Mouse (Mus musculus): ENCODE results near the gene Slc9a3r2. TPM values are rescaled to one million over a fixed set of nuclear protein-coding genes. Genes with fewer than 3 reads are reported as not detected.
"Not testable (repeated sequence)": the region's sequence is repeated elsewhere in the genome, so short reads cannot be mapped to it uniquely, and the experiment has no call there.

Slc9a3r2 gene
- not detected for polyA plus RNA-seq (2017; shearing (Covaris generic))

GRCm38 (mm10) chr17:24650070-24650616 is at the start of gene Slc9a3r2:
Gene Slc9a3r2, minus strand, starts transcription at chr17:24650327.
- ATAC-seq: no peak

DNA sequence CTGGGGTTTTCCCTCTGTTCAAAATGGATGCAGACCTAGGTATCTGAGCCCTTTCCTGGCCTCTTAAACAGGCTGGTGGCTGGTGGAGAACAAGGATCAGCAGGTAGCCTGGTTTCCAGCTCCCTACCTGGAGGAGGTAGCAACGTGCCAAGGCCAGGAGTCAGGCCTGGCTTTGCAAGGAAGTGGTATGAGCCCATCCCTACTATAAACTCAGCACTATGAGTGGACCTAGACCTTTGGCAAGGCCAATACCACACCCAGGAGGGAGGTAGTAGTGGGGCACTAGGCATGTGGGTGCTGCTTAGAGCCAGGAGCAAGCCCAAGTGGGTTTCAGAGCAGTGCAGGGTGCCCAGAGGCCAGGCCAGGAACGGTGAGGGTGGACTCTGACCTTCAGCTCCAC is 49.3 kb upstream of the Slc9a3r2 start:
- no peak for ATAC-seq

DNA sequence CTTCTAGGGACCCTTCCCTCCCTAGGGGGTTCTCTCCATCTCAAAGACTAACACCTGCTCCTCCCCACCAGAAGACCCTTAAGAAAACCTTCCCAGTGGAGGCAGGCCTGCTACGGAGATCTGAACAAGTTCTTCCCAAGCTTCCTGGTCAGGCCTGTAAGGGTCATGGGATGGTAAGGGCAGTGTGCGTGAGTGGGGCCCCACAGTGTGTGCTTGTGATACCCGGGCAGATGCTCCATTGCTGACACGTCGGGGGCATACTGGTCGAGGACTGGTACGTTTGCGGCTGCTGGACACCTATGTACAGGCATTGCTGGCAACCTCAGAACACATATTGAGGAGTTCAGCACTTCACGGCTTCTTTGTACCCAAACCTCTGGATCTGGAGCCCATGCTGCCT is 48.6 kb upstream of the Slc9a3r2 start:
- no peak for ATAC-seq

GRCm38 (mm10) chr17:24697985-24698384 is 47.9 kb upstream of the Slc9a3r2 start:
- ATAC-seq: no peak

GRCm38 (mm10) chr17:24696011-24696697 is 46.0 kb upstream of the Slc9a3r2 start, which contains the start of the genes Gfer and Noxo1:
Gene Gfer, minus strand, starts transcription at chr17:24696156.
Gene Noxo1, plus strand, starts transcription at chr17:24696234.
- peak; percentile 93 for ATAC-seq

DNA sequence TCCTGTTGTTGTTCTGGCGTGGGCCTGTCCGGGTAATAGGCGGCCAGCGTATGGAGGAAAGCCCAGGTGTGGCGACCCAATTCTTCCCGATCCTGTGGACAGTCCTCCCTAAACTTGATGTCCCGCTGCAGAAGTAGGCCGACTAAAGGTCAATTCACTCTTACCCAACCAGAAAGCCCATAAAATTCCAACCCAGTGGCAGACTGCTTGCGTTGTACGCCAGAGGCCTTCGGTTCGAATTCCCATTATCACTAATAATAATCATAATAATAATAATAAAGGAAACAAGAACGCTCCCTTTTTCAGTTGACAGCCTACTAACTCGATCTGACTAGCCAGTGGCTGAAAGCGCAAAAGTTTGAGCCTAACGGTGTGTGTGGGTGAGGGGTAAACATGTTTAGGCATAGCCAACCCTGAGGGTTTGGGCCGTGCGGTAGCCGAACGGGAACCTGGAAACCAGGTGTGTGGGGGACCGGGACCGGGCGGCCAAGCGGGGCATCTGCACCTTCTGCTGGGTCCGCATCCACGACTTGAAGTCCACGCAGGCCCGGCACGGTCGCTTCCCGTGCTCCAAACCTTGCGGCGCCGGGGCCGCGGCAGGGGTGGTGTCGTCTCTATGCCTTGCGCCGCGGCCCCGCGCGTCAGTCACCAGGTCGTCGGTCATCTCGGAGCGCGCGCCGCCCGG is 45.3 kb upstream of the Slc9a3r2 start:
- ATAC-seq: no peak

GRCm38 (mm10) chr17:24692385-24692784 is 42.3 kb upstream of the Slc9a3r2 start:
- ATAC-seq: no peak

GRCm38 (mm10) chr17:24689251-24690081 is 39.3 kb upstream of the Slc9a3r2 start, which contains the start of gene Syngr3:
Gene Syngr3, minus strand, starts transcription at chr17:24689955.
- ATAC-seq: no peak

DNA sequence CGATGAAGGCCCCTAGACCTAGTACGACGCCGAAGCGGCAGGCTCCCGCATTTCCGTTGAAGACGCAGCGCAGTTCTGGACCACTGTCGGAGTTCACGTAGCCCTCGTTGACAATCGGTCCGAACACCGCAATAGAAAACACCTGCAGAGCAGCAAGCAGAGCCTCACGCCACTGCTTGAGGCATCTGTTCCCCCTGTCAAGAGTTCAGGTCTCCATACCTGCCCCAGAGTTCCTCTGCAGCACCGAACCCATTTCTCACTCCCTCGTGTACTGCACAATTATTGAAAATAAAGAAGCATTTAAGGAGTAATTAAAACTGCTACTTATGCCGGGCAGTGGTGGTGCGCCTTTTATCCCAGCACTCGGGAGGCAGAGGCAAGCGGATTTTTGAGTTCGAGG is 37.5 kb upstream of the Slc9a3r2 start:
- peak; percentile 32 for ATAC-seq

DNA sequence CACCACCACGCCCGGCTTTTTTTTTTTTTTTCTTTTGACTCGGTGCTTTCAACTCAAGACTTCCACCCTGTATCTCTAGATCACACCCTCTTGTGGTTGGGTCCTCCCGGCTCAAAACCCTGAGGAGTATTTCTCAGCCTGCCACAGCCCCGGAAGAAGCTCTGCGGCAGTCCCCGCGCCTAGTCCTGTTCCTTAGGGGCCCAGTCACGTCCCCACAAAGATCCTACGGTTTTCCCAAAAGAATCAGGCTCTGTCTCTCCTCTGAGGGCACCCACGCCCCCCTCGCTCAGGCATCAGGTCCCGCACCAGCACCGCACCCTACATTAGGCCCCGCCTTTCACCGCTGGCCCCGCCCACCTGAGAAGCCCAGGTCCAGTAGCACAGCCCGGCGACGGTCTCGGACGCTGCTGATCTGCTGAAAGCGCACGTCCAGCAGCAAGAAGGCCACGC is 37.0 kb upstream of the Slc9a3r2 start:
- ATAC-seq: peak; percentile 86

- ATAC-seq: peak; percentile 52
These were observed 36.4 kb upstream of the Slc9a3r2 start for GRCm38 (mm10) chr17:24686514-24686913.

GRCm38 (mm10) chr17:24677500-24678080 is 27.5 kb upstream of the Slc9a3r2 start:
- no peak for ATAC-seq

DNA sequence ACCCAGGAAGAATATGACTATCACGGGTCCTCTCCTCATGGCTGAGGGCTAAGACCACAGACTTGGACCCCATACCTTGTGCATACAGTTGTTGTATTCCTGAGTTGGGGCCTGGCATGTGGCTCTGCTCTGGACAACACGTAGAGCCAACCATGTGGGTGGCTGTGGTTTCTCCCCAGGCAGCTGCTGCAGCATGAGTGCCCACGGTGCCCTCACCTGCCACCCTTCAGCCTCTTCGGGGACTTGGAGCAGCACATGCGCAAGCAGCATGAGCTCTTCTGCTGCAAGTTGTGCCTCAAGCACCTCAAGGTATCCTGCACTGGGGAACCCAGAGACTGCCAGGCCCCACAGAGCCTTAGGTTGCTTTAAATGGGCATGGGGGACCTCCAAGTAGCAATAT is 26.8 kb upstream of the Slc9a3r2 start:
- ATAC-seq: no peak

DNA sequence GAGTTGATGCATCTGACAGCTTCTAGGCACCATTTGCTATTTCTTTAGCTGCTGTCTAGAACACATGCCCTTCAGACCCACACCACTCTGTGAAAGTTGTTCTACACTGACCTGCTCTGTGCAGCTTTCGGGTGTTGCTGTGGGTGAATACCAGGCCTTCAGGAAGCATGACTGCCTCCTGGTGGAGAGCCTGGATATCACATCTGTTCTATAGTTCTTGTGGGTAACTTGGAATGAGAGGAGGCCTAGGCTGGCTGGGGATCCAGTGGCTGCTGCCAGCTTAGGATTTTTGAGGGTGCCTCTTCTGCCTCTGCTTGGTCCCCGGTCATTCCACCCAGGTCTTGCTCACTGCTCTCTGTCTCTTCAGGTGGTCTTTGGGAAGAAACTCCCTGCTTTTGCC is 26.1 kb upstream of the Slc9a3r2 start:
- peak; percentile 85 for ATAC-seq

DNA sequence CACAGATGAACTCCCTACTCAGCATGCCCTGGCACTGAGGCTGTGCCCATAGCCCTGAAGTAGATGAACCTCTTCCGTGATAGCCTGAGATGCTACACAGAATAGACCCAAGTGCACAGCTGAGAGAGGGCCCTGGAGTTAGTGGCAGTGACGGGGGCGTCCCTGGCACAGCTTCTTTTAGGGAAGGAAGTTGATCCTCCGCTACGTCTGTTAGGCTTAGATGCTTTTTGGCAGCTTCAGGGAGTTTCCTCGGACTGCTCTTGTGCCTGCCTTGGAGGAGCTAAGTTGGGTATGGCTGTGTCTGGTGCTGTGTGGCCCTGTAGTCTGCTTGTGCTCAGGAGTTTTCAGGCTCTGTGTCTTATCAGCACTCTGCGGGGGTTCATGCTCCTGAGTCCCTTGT is 24.1 kb upstream of the Slc9a3r2 start:
- no peak for ATAC-seq

DNA sequence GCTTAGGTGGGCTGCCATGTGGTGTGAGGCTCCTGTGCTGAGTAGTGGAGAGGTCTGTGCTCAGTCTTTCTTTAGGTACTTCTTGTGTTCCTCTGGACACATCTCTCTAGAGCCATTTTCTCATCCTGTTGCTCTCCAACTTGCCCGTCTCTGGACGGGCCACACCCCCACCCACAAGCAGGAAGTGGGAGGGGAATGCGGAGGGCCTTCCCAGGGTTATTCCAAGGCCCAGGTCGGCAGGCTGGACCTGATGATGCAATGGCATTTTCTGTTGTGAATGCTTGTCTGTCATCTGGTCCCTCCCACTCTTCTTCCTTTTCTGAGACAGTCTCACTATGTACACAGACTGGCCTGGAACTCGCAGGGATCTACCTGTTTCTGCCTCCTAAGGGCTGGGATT is 22.0 kb upstream of the Slc9a3r2 start:
- ATAC-seq: no peak

GRCm38 (mm10) chr17:24671346-24671745 is 21.2 kb upstream of the Slc9a3r2 start:
- ATAC-seq: no peak

- no peak for ATAC-seq
These were observed 20.2 kb upstream of the Slc9a3r2 start for GRCm38 (mm10) chr17:24670246-24670844.

GRCm38 (mm10) chr17:24669545-24670245 is 19.6 kb upstream of the Slc9a3r2 start, which contains the start of gene Zfp598:
Gene Zfp598, plus strand, starts transcription at chr17:24669687.
- ATAC-seq: peak; percentile 98

DNA sequence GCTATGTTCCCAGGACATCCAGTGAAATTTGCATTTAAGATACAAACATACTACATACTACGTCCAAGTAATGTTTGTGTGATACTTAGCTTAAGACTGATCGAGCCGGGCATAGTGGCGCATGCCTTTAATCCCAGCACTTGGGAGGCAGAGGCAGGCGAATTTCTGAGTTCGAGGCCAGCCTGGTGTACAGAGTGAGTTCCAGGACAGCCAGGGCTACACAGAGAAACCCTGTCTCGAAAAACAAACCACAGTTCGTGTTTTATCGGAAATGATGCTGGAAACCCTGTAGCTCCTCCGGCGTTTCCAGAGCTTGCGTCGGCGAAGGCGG is 19.1 kb upstream of the Slc9a3r2 start:
- ATAC-seq: not testable (repeated sequence)

- peak; percentile 46 for ATAC-seq
These were observed 17.3 kb upstream of the Slc9a3r2 start for GRCm38 (mm10) chr17:24667416-24667815.
